15 mouse cellular contexts compared by ENCODE assay signal in the genomic region with DNA sequence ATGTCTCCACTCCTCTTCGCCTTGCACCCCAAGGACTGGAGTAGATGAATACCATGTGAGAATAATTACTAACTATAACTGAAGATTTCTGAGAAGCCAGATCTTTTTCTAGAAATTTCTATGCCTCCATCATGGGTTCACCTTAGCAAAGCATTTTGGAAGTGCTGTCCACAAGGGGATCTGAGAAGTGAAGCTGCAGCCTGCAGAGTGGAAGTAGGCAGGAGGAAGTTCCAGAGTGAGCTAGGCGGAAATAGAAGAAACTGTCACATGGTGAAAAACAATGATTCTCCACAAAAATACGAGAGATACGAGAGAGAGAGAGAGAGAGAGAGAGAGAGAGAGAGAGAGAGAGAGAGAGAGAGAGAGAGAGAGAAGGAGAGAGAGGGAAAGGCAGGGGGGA.
"Had no signal": no experiment of that assay in that cellular context is flagged by ENCODE, and none has a peak within 500 bp of the region (broad histone marks: within the 10 kb centered on the region; RNA-seq: fewer than 3 reads in every experiment).

No protein-coding gene starts in this region.

- H3K4me2 ChIP-seq: limb, embryonic 12.5 days; lung, embryonic 14.5 days; neural tube, embryonic 12.5 days; stomach, embryonic 15.5 days had no signal

- H3K4me3 ChIP-seq: left cerebral cortex, adult 2 months; limb, embryonic 12.5 days; midbrain, embryonic 10.5 days; neural tube, embryonic 12.5 days; stomach, embryonic 15.5 days had no signal

- H3K27ac ChIP-seq: left cerebral cortex, adult 2 months; limb, embryonic 12.5 days; liver, embryonic 14.5 days; midbrain, embryonic 10.5 days; neural tube, embryonic 12.5 days; stomach, embryonic 15.5 days had no signal

- DNase-seq: kidney, adult 11 months; kidney, postnatal 14 days; liver; lung, embryonic 14.5 days; lung, postnatal 14 days; midbrain, embryonic 14.5 days; right cerebral cortex, postnatal 14 days; thymus, adult 2 months; thymus, postnatal 36 days had no signal

- H3K9ac ChIP-seq: limb, embryonic 12.5 days; liver, embryonic 14.5 days; lung, embryonic 14.5 days; neural tube, embryonic 12.5 days; stomach, embryonic 15.5 days had no signal

- H3K4me1 ChIP-seq: limb, embryonic 12.5 days; midbrain, embryonic 10.5 days; neural tube, embryonic 12.5 days; stomach, embryonic 15.5 days had no signal

- H3K9me3 ChIP-seq: limb, embryonic 12.5 days; midbrain, embryonic 10.5 days; neural tube, embryonic 12.5 days; stomach, embryonic 15.5 days had no signal

- H3K36me3 ChIP-seq: limb, embryonic 12.5 days; midbrain, embryonic 10.5 days; neural tube, embryonic 12.5 days; stomach, embryonic 15.5 days had no signal

- H3K27me3 ChIP-seq: limb, embryonic 12.5 days; neural tube, embryonic 12.5 days; stomach, embryonic 15.5 days had no signal
